Mouse (Mus musculus) neutrophil, adult 59 days (primary cell): ENCODE data around the gene Elovl2. TPM values are rescaled to one million over a fixed set of nuclear protein-coding genes. Genes with fewer than 3 reads are reported as not detected.

ENCODE experiments used
- total RNA-seq, 2 experiments: library from RNA; stranded (reverse); gene quantifications; 1 replicate in 1 of 2; 2 replicates in 1 of 2; pipeline ENCODE4 v1.2.4; 2023

Elovl2 gene
- total RNA-seq = not detected

DNA sequence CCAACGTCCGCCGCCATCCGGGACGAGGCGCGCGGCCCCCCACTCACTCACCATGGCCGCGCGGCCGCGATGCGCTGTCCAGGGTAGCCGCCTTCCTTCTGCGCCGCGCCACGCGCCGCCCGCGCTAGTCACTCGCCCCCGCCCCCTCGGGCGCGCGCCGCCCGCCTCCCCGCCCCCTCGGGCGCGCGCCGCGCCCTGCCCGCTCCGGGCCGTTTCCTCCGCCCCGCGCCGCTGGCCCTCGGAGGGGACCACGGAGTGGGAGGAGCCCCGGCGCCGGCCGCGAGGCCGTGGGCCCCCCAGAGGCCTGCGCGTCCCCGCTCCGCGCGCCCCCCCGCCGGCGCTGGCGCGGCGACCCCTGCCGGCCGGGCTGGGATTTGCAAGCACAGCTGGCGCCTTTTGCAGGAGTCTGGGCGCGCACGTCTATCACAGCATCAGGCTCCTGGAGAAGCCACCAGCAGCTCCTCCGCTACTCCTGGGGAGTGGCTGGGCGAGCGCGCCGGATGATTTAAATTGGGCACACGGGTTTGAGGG lies at the start of gene Elovl2:
Gene Elovl2, minus strand, starts transcription at position 102 of the 531 bp plus-strand sequence.

GRCm38 (mm10) chr13:41249538-41250317 lies 29.5 kb upstream of the Elovl2 start, which contains the start of gene Smim13:
Gene Smim13, plus strand, starts transcription at chr13:41249844.

Other genes starting within 250 kb of the Elovl2 start
- 10 to 100 TPM; 47.2 to 49.5 TPM for gene Pak1ip1, start 219.4 kb downstream of the Elovl2 start, total RNA-seq
- 100 to 1,000 TPM in 1 of 2 experiments, 10 to 100 TPM in 1; 84.6 to 105 TPM for gene Tmem14c, start 204.1 kb downstream of the Elovl2 start, total RNA-seq
- gene Mak, start 140.7 kb downstream of the Elovl2 start, total RNA-seq = under 1 TPM in 1 of 2 experiments, not detected in 1; 0.75 TPM
- not detected for gene Gcm2, start 109.4 kb downstream of the Elovl2 start, total RNA-seq
- gene Sycp2l, start 106.1 kb downstream of the Elovl2 start, total RNA-seq = not detected
- 1 to 10 TPM; 4.6 to 4.8 TPM for gene Smim13, start 29.4 kb upstream of the Elovl2 start, total RNA-seq
- not detected for gene Gm17364, start 53.6 kb upstream of the Elovl2 start, total RNA-seq